Mouse (Mus musculus) forebrain, embryonic 14.5 days (tissue): ENCODE measurements around the gene Ccdc142. TPM values are rescaled to one million over a fixed set of nuclear protein-coding genes. Genes with fewer than 3 reads are reported as not detected.

Experiments used
- ATAC-seq: fragments of 200-750 bp; cut with Nextera tagmentation; 2 replicates; pipeline ENCODE4 v1.8.0; 2017; ENCODE audit warnings: mild to moderate bottlenecking, moderate library complexity
- DNase-seq: peaks from one replicate; pipeline ENCODE4 v3.0.0-alpha.2; 2015; ENCODE audit warnings: low spot score
- H3K27ac ChIP-seq: fragments of 300-500 bp; sonication (generic); 2 replicates; pipeline ENCODE4 v1.5.1; 2014; ENCODE audit warnings: low read depth, mild to moderate bottlenecking, control low read depth, low read length, moderate library complexity
- H3K27me3 ChIP-seq: fragments of 300-500 bp; sonication (generic); replicated peaks from 2 replicates; pipeline ENCODE4 v1.6.1; 2014; ENCODE audit warnings: low read length, control low read depth, mixed read lengths; ENCODE audit not compliant: control insufficient read depth, insufficient read depth
- H3K36me3 ChIP-seq: fragments of 300-500 bp; sonication (generic); 2 replicates; pipeline ENCODE4 v1.6.1; 2014; ENCODE audit warnings: low read length, control low read depth; ENCODE audit not compliant: control insufficient read depth, insufficient read depth
- H3K4me1 ChIP-seq: fragments of 300-500 bp; sonication (generic); 2 replicates; pipeline ENCODE4 v1.6.1; 2014; ENCODE audit warnings: antibody characterized with exemption, low read length, control low read depth; ENCODE audit not compliant: control insufficient read depth, insufficient read depth
- H3K4me2 ChIP-seq: fragments of 300-500 bp; sonication (generic); 2 replicates; pipeline ENCODE4 v1.6.1; 2014; ENCODE audit warnings: mild to moderate bottlenecking, control low read depth, low read length
- H3K4me3 ChIP-seq: fragments of 300-500 bp; sonication (generic); 2 replicates; pipeline ENCODE4 v1.5.1; 2014; ENCODE audit warnings: low read depth, low read length, control low read depth
- H3K9ac ChIP-seq: fragments of 300-500 bp; sonication (generic); 2 replicates; pipeline ENCODE4 v1.6.1; 2014; ENCODE audit warnings: mild to moderate bottlenecking, low read length, control low read depth, moderate library complexity
- H3K9me3 ChIP-seq: fragments of 300-500 bp; sonication (generic); replicated peaks from 2 replicates; pipeline ENCODE4 v1.6.1; 2016; ENCODE audit warnings: low read length, control low read depth, mixed read lengths; ENCODE audit not compliant: control insufficient read depth
- WGBS: fragments of 180-500 bp; shearing (Covaris S2); extraction: QIAGEN DNeasy Blood & Tissue Kit; methylation state at CpG from one replicate; pipeline ENCODE4 v1.1.7; 2014; 5-methylcytosine and 5-hydroxymethylcytosine counted together
- polyA plus RNA-seq: library from polyadenylated mRNA; unstranded; fragments of >200 nt; fragmentation: Nextera tagmentation; extraction: Ambion mirVana; gene quantifications from 2 replicates; pipeline ENCODE4 v1.2.1, GENCODE M21; 2014

The Ccdc142 gene
- polyA plus RNA-seq, 1 experiment from 2014 or later: 1.9 TPM

DNA sequence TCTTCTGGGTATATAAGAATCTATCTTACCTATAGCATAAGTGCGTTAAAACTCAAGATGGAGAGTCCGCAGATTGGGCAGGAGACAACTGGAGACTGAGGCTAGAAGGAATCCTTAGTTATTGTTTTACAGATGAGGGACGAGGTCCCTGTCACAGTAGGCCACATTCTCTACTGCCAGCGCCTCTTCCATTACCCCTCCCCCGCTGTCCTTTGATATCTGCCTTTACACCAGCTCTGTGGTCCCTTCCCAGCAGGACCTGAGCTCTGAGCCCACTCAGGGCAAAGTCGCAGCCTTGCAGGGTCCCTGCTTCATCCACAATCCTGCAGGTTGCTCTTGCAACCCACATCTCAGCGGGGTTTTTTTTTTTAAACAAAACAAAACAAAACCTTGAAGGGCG, 33.2 kb upstream of the Ccdc142 start:
- Histone ChIP-seq H3K36me3 (no peaks in the 10 kb centered on the region), H3K9me3 (no peaks in the 10 kb centered on the region), H3K4me1 (no peaks in the 10 kb centered on the region; the same call in 1 of the 2 replicates), H3K9ac (no peak overlapping the region), H3K27ac (no peak overlapping the region), H3K4me2 (no peak overlapping the region), H3K4me3 (peak overlapping the region; percentile 10; the same call in 1 of the 2 replicates), H3K27me3 (peaks cover 93% of the 10 kb centered on the region)
- DNase-seq (no peak), ATAC-seq (no peak)
- WGBS: 6% methylated on average over 8 of the region's 8 CpGs

DNA sequence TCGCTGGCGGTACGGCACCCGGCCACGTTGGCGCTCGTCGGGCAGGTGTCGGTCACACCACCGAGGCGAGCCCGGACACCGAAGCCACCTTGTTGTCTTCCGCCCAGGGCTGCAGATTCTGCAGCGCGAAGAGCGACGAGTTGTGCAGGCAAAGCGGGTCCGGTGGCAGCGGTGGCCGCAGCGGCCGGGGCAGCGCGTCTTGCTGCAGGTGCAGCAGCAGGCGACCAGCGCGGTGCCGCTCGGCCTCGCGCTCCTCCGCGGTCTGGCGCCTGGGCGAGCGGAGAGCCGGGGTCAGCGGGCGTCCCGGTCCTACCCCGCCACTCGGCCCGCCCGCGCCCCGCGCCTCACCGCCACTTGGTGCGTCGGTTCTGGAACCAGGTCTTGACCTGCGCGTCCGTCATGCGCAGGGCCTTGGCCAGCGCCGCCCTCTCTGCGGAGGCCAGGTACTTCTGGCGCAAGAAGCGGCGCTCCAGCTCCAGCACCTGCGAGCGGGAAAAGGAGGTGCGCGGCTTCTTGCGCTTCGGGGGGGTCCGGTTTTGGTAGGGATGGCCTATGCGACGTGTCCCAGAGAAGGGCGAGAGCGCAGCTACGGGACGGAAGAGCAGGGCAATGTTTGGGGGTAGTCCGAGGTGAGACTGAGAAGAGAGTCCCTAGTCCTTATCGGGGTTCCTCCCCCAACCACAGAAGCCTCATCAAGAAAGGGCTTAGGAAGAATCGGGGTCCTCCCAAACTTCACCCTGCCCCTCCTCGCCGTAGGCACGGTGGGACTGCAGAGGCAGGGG, 32.5 kb upstream of the Ccdc142 start:
- no peak overlapping the region for H3K27ac ChIP-seq
- under 1% methylated on average over 71 of the region's 81 CpGs for WGBS
- peaks cover 94% of the 10 kb centered on the region for H3K27me3 ChIP-seq
- H3K9me3 ChIP-seq: no peaks in the 10 kb centered on the region
- no peaks in the 10 kb centered on the region; the same call in 1 of the 2 replicates for H3K4me1 ChIP-seq
- H3K4me3 ChIP-seq: peak overlapping the region; percentile 10; the same call in 1 of the 2 replicates
- H3K9ac ChIP-seq: no peak overlapping the region
- no peaks in the 10 kb centered on the region for H3K36me3 ChIP-seq
- ATAC-seq: no peak
- DNase-seq: no peak
- 0 out of 2 replicates have a peak overlapping the region, but pooled peaks have one; percentile 18 for H3K4me2 ChIP-seq

DNA sequence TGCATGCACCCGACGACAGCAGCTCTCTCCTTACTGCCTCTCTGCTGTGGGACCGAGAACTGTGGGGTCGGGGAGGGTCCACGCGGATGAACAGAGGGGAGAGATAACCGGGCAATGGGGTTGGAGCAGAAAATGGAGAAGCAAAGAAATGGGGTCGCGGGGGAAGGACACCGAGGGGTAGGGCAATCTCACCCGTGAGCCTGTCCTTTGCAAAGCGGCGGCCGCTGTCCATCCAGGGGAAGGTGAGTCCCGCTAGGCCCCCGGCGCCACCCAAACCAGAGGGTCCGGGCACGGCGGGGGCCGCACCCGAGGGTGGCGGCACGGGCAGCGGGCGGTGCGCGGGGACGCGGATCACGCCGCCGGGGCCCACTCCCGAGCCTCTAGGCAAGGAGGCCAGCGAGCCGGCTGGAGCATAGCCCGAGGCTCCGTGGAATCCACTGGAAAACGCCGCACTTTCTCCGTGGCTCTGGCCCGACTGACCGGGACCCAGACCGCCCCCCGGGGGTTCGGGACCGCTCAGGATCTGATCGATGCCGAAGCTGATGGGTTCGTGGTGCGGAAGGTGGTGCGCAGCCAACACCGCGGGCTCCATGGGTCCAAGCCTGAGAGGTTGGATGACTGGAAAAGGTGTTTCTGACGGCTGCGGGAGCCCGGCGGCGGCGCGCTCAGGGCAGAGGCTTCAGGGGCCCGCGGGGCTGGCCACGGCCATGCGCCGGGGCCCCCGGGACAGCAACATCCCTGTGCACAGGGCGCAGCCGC, 31.7 kb upstream of the Ccdc142 start:
- Histone ChIP-seq H3K9ac (no peak overlapping the region), H3K27me3 (peaks cover 91% of the 10 kb centered on the region), H3K9me3 (no peaks in the 10 kb centered on the region), H3K27ac (no peak overlapping the region), H3K36me3 (no peaks in the 10 kb centered on the region), H3K4me3 (0 out of 2 replicates have a peak overlapping the region, but pooled peaks have one; percentile 9), H3K4me1 (no peaks in the 10 kb centered on the region; the same call in 1 of the 2 replicates), H3K4me2 (0 out of 2 replicates have a peak overlapping the region, but pooled peaks have one; percentile 16)
- ATAC-seq (0 out of 2 replicates have a peak, but pooled peaks have one; percentile 16), DNase-seq (no peak)
- WGBS: 1% methylated on average over 51 of the region's 69 CpGs

DNA sequence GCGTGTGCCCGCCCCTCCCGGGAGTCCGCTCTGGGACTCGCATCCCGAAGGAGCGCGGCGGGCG, 31.3 kb upstream of the Ccdc142 start, which contains the start of gene Tlx2:
TSS of gene Tlx2 (minus strand) at position 47 of the 64 bp plus-strand sequence.
- Histone ChIP-seq H3K27me3 (peaks cover 90% of the 10 kb centered on the region), H3K36me3 (no peaks in the 10 kb centered on the region), H3K9me3 (no peaks in the 10 kb centered on the region), H3K27ac (no peak within 1 kb of the TSS), H3K4me2 (0 out of 2 replicates have a peak within 1 kb of the TSS, but pooled peaks have one; percentile 16), H3K4me1 (no peaks in the 10 kb centered on the region; the same call in 1 of the 2 replicates), H3K4me3 (0 out of 2 replicates have a peak within 1 kb of the TSS, but pooled peaks have one; percentile 9), H3K9ac (no peak within 1 kb of the TSS)
- ATAC-seq (no peak), DNase-seq (no peak)
- 0% methylated on average over 10 of the region's 10 CpGs for WGBS

DNA sequence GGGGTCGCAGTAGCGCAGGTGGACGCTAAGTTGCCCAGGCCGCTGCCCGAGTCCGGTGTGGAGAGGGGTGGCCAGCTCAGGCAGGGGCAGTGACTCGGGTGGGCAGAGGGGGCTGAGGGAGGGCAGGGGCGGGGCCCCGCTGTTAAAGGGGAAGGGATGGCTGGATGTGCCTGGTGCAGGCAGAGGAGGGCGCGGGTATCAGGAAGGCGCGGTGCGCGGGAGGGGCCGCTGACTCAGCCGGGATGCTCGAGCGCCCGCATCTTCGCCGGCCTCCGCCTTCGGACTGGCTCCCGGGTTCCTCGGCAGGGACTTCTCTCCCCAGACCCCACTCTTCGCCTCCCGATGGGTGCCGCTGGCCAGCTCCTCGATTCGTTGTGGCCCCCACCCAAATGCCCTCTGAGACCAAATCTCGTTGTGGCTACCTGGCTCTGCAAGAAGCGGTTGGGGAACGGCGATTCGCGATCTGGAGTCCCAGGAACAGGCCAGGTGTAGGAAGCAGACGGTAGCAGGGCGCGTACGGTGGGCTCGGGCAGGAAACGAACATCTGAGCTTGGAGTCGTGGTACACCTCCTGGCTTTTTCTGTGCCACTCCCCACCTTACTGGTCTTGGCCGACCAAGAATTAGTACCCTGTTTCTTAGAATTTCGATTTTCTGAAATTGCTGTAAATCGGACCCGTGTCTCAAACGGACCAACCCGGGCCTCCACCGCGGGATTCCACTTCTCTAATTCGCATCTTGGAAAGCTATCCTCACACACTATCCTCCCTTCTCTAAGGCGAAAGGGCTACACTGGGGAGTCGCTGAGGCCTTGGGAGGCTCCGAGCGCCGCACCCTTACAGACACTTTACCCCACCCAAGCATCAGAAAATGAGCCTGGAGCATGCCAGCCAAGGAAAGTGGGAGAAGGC, 30.8 kb upstream of the Ccdc142 start:
- Histone ChIP-seq H3K27ac (no peak overlapping the region), H3K4me3 (0 out of 2 replicates have a peak overlapping the region, but pooled peaks have one; percentile 9), H3K9ac (no peak overlapping the region), H3K4me2 (0 out of 2 replicates have a peak overlapping the region, but pooled peaks have one; percentile 16), H3K36me3 (no peaks in the 10 kb centered on the region), H3K4me1 (no peaks in the 10 kb centered on the region; the same call in 1 of the 2 replicates), H3K9me3 (no peaks in the 10 kb centered on the region), H3K27me3 (peaks cover 89% of the 10 kb centered on the region)
- WGBS: under 1% methylated on average over 55 of the region's 58 CpGs
- ATAC-seq (0 out of 2 replicates have a peak, but pooled peaks have one; percentile 9), DNase-seq (peak; percentile 38)

DNA sequence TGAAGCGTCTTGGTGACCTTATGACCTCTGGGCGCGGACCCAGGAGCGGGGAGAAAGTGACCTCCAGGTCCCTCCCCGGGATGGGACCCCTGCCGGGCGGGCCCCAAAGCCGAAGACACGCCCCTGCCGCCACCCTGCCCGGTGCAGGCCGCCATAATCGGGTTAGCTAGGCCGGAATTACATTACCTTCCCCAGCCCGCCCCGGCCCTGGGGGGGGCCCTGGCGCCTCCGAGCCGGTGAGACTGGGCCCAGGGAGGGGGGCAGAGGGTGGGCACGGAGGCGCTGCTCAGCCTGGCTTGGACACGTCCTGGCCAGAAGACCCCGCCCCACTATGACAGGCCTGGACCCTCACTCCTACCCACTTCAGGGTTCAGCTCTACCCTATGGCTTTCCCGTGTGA, 30.2 kb upstream of the Ccdc142 start:
- H3K9me3 ChIP-seq: no peaks in the 10 kb centered on the region
- H3K4me2 ChIP-seq: no peak overlapping the region
- no peak overlapping the region for H3K4me3 ChIP-seq
- no peak overlapping the region for H3K27ac ChIP-seq
- DNase-seq (no peak), ATAC-seq (peak; percentile 24; the same call in 1 of the 2 replicates)
- H3K27me3 ChIP-seq: peaks cover 89% of the 10 kb centered on the region
- H3K4me1 ChIP-seq: no peaks in the 10 kb centered on the region; the same call in 1 of the 2 replicates
- H3K9ac ChIP-seq: no peak overlapping the region
- H3K36me3 ChIP-seq: no peaks in the 10 kb centered on the region
- whole genome bisulfite sequencing: under 1% methylated on average over 24 of the region's 24 CpGs

DNA sequence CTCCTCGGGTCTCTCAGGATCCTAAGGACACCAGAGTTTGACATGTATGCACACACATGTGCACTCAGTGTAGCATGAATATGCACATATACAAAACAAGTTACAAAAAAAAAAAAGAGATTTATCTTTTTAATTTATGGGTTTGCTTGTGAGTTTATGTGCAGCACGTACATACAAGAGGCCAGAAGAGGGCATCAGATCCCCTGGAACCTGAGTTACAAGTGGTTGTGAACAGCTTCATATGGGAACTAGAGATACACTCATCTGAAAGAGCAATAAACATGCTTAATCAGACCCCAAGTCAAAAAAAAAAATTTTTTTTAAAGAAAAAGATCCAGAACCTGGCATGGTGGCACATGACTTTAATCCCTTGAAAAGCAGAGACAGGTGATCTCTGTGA, 26.4 kb upstream of the Ccdc142 start:
- DNase-seq: no peak

DNA sequence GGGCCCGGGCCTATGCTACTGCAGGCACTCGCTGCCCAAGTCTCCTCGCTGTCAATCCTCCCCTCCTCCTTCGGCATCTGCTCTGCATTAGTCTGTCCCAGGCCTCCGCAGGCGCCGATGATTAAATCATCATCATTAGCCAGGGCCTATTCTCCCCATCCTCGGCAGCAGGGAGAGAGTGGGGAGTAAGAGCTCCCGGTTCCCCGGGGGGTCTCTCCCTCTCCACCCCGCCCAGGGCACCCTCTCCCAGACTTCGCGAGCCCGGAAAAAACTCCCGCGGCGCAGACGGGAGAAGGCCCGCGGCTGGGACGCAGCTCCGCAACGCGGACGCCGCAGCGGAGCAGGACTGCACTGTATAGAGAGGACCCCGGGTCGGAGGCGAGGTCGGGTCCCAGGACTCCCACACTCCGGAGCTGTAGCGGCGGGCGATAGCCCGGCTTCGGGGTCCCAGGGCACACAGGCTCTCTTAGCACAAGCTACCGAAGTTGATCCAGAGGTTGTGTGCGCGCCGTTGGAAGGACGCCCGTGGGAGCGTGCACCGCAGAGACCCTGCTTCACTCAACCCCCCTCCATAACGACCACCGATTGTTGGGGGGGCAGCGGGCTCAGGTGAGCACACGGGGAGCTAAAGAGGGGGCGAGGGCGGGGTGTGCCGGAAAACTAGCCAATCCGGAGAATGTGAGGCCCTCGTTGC, 23.6 kb upstream of the Ccdc142 start, which contains the start of gene Pcgf1:
TSS of gene Pcgf1 (plus strand) at position 240 of the 694 bp plus-strand sequence.
- Histone ChIP-seq H3K4me2 (peak within 1 kb of the TSS; percentile 97), H3K4me3 (peak within 1 kb of the TSS; percentile 72)
- peak; percentile 49 for DNase-seq

More for the DNA sequence above, 26.4 kb upstream of the Ccdc142 start:
- Histone ChIP-seq H3K9ac (no peak overlapping the region), H3K4me3 (no peak overlapping the region), H3K36me3 (peaks cover 4% of the 10 kb centered on the region; the same call in 1 of the 2 replicates), H3K4me2 (no peak overlapping the region), H3K27ac (no peak overlapping the region), H3K9me3 (no peaks in the 10 kb centered on the region), H3K4me1 (peaks cover 5% of the 10 kb centered on the region), H3K27me3 (peaks cover 56% of the 10 kb centered on the region)
- ATAC-seq: no peak
- WGBS: 17% methylated on average over 2 of the region's 2 CpGs

More for the DNA sequence above, 23.6 kb upstream of the Ccdc142 start, which contains the start of gene Pcgf1:
- peak within 1 kb of the TSS; percentile 80 for H3K9ac ChIP-seq
- 0% methylated on average over 51 of the region's 54 CpGs for WGBS
- peaks cover 35% of the 10 kb centered on the region for H3K27me3 ChIP-seq
- peak within 1 kb of the TSS; percentile 89 for H3K27ac ChIP-seq
- peaks cover 22% of the 10 kb centered on the region for H3K36me3 ChIP-seq
- H3K4me1 ChIP-seq: peaks cover 5% of the 10 kb centered on the region; the same call in 1 of the 2 replicates
- H3K9me3 ChIP-seq: no peaks in the 10 kb centered on the region
- peak; percentile 66 for ATAC-seq
